Mouse (Mus musculus): ENCODE data around the gene Naaladl1. TPM values are rescaled to one million over a fixed set of nuclear protein-coding genes. Genes with fewer than 3 reads are reported as not detected.

Naaladl1 gene
- polyA plus RNA-seq, 1 experiment = 0.35 TPM

DNA sequence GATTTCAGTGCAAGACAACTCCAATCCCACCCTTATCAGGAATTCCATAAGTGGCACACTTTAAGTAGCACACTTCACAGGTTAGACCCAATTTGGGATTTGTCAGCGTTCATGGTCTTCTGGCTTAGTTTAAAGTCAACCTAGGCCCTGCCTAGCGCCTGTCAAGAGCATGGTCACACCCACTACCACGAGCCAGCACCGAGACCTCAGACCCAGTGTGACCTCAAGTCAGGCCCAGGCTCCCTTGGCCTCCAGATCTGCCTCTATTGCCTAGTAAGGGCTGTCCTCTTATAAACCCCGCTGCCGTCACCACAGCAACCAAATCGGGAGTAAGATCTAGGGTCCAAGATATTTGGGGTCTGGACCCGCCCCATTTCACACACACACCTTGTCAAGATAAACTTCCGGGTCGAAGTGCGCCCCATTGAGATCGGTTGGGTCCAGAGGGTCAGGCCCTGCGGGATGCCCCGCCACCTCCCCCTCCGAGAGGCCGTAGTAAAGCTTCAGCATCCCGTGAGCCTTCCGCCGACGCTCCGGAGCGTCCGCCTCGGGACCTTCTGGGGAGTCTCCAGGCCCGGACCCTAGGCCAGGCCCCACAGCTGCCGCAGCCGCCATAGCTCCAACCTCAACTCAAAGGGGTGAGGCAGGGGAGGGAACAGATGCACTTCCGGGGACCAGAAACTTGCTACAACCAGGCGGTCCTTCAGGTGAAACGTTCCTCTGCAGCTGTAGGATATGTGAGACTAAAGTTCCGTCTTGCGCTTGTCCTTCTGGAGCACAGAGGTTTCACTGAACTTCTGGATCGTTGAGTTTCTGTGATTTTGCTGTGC, 28.8 kb upstream of the Naaladl1 start, which contains the start of gene Vps51:
Gene Vps51, minus strand, starts transcription at position 668 of the 830 bp plus-strand sequence.
- H3K36me3 ChIP-seq (ENCODE audit: control insufficient read depth) = peaks cover 46% of the 10 kb centered on the region
- H3K4me3 ChIP-seq (replicated peaks) = peak within 1 kb of the TSS; percentile 76
- no peaks in the 10 kb centered on the region for H3K27me3 ChIP-seq (ENCODE audit: control insufficient read depth)
- H3K4me1 ChIP-seq (ENCODE audit: control insufficient read depth) = peaks cover 30% of the 10 kb centered on the region
- TF ChIP-seq TAL1 (IDR thresholded peaks at IDR 0.05; ENCODE audit: low read length) (no peak), GATA1 (IDR thresholded peaks at IDR 0.05; ENCODE audit: low read length) (no peak)
- no peaks in the 10 kb centered on the region for H3K9me3 ChIP-seq (ENCODE audit: control insufficient read depth, low read length)

DNA sequence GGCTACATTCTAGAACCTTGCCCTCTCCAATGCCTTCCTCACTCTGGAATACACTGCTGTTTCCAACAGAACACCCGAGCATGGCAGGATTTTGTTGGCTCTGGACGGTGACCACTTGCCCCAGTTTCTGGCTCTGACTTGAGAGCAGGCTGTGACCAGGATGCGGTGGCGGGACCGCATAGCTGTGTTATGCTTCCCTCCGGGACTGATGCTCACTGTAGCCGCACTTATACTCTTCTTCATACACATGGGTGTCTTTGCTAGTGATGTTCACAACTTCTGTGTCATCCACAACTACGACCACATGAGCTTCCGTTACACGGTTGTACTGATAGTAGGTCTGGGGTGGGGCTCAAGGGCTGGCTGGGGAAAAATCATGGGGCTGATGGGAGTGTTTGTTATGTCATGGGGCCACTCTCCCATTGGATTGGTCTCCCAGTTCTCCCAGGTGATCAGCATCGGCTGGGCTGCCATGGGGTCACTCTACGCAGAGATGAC, 25.6 kb upstream of the Naaladl1 start, which contains the start of gene Tmem262:
Gene Tmem262, plus strand, starts transcription at position 51 of the 498 bp plus-strand sequence.
- Histone ChIP-seq H3K4me3 (replicated peaks) (no peak within 1 kb of the TSS), H3K36me3 (ENCODE audit: control insufficient read depth) (peaks cover 46% of the 10 kb centered on the region), H3K27me3 (ENCODE audit: control insufficient read depth) (no peaks in the 10 kb centered on the region), H3K9me3 (ENCODE audit: control insufficient read depth, low read length) (no peaks in the 10 kb centered on the region), H3K4me1 (ENCODE audit: control insufficient read depth) (peaks cover 40% of the 10 kb centered on the region)
- TF ChIP-seq GATA1 (IDR thresholded peaks at IDR 0.05; ENCODE audit: low read length) (no peak), TAL1 (IDR thresholded peaks at IDR 0.05; ENCODE audit: low read length) (no peak)

DNA sequence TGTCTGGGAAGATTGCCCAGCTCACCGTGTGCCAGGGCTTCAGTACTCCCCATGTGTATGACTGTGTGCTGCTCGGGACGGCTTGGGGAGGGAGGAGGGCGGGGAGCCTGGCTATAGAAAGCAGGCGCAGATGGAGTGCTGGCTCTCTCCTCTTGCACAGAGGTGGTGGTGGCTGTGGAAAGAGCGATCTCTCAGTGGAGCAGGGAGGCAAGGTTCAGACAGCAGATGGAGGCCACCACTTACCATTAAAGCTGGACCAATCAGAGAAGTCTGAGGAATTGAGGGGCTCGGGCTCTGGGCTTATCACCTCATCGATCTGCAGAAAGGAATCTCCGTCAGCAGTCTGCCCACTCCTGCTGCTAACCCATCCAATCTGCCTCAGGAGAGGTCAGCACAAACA, 23.4 kb upstream of the Naaladl1 start, which contains the start of gene Gm28374:
Gene Gm28374, minus strand, starts transcription at position 101 of the 400 bp plus-strand sequence.
- TF ChIP-seq TAL1 (IDR thresholded peaks at IDR 0.05; ENCODE audit: low read length) (no peak), GATA1 (IDR thresholded peaks at IDR 0.05; ENCODE audit: low read length) (no peak)
- no peak within 1 kb of the TSS for H3K4me3 ChIP-seq (replicated peaks)
- peaks cover 57% of the 10 kb centered on the region for H3K36me3 ChIP-seq (ENCODE audit: control insufficient read depth)
- H3K9me3 ChIP-seq (ENCODE audit: control insufficient read depth, low read length) = no peaks in the 10 kb centered on the region
- H3K4me1 ChIP-seq (ENCODE audit: control insufficient read depth) = peaks cover 39% of the 10 kb centered on the region
- H3K27me3 ChIP-seq (ENCODE audit: control insufficient read depth) = no peaks in the 10 kb centered on the region

DNA sequence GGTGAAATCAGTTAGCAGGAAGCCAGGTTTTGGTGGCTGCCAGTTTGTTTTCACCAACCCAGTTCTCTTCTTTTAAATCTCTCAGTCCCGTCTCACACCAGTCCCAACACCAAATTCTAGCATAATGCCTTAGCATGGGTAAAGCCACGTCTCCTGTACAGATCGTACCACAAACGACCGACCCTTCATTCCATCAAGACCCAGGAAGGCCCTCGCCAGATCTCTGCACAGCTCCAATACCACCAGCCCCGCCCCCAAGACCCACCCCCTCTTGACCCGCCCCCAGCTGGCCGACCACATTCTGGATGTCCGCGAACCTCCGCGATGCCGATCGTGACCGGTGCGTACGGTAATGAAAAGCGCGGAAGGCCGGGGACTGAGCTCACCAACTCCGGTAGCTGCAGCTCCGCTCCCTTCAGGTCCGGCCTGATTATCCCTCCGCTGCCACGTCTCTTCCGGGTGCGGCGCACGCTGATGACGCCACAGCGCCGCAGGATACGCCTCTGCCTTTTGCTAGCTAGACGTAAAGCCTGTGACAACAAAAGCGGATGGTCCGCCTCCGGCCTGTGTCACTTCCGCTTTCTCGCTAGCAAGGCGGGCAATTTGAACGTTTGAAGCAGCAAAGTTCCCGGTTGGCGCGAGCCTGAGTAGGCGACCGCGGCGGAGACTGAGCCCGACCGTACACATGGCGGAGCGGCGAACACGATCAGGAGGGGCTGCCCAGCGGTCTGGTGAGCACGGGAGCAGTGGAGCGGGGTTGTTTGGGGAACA, 20.9 kb upstream of the Naaladl1 start, which contains the start of the genes Zfpl1 and Cdca5:
Gene Zfpl1, minus strand, starts transcription at position 479 of the 771 bp plus-strand sequence.
Gene Cdca5, plus strand, starts transcription at position 506 of the 771 bp plus-strand sequence.
- Histone ChIP-seq H3K4me3 (replicated peaks) (peak within 1 kb of the TSS; percentile 76), H3K9me3 (ENCODE audit: control insufficient read depth, low read length) (no peaks in the 10 kb centered on the region), H3K4me1 (ENCODE audit: control insufficient read depth) (peaks cover 48% of the 10 kb centered on the region), H3K27me3 (ENCODE audit: control insufficient read depth) (no peaks in the 10 kb centered on the region), H3K36me3 (ENCODE audit: control insufficient read depth) (peaks cover 82% of the 10 kb centered on the region)
- TF ChIP-seq TAL1 (IDR thresholded peaks at IDR 0.05; ENCODE audit: low read length) (no peak), GATA1 (IDR thresholded peaks at IDR 0.05; ENCODE audit: low read length) (no peak)

DNA sequence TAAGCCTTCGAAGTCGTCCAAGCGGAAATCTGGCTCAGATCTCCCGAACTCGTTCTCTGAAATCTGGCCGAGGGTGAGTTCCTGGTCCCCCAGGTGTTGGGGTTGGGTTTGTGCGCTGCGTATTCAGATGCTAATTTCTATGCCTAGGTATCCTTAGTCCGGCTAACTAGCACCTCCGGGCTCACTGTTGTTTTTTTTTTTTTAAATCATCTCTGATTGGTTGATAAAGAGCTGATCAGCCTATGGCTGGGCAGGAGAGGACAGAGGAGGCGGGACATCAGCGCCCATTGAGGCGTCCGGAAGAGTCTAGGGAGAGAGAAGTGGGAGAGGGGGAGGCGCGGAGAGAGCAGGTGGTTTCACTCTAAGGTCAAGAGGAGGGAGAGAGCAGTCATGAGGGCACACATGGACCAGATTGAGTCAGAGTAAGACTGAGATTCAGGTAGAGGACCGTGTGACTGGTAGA, 20.1 kb upstream of the Naaladl1 start:
- H3K27me3 ChIP-seq (ENCODE audit: control insufficient read depth) = no peaks in the 10 kb centered on the region
- TF ChIP-seq TAL1 (IDR thresholded peaks at IDR 0.05; ENCODE audit: low read length) = no peak
- no peak for TF ChIP-seq GATA1 (IDR thresholded peaks at IDR 0.05; ENCODE audit: low read length)
- peaks cover 55% of the 10 kb centered on the region for H3K4me1 ChIP-seq (ENCODE audit: control insufficient read depth)
- H3K36me3 ChIP-seq (ENCODE audit: control insufficient read depth) = peaks cover 82% of the 10 kb centered on the region
- H3K4me3 ChIP-seq (replicated peaks) = peak overlapping the region; percentile 76
- H3K9me3 ChIP-seq (ENCODE audit: control insufficient read depth, low read length) = no peaks in the 10 kb centered on the region

DNA sequence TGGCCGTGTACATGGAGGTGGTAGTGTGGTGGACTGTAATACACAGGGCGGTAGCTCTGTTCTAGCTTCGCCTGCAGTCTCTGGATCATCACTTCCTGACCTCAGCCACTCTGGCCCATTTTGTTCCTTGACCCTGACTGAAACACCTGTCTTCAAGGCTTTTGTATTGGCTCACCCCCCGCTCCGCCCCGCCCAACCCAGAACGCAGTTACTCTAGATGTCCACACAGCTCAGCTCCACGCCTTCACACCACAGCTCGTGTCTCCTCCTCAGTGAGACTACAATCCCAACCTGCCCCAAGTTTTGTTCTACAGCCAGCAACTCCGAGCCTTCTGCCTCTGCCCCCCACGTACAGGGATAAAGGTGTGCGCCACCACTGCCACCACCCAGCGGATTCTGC, 16.7 kb upstream of the Naaladl1 start:
- Histone ChIP-seq H3K9me3 (ENCODE audit: control insufficient read depth, low read length) (no peaks in the 10 kb centered on the region), H3K36me3 (ENCODE audit: control insufficient read depth) (peaks cover 84% of the 10 kb centered on the region), H3K4me3 (replicated peaks) (no peak overlapping the region), H3K4me1 (ENCODE audit: control insufficient read depth) (peaks cover 58% of the 10 kb centered on the region), H3K27me3 (ENCODE audit: control insufficient read depth) (no peaks in the 10 kb centered on the region)
- TF ChIP-seq TAL1 (IDR thresholded peaks at IDR 0.05; ENCODE audit: low read length) (no peak), GATA1 (IDR thresholded peaks at IDR 0.05; ENCODE audit: low read length) (no peak)

DNA sequence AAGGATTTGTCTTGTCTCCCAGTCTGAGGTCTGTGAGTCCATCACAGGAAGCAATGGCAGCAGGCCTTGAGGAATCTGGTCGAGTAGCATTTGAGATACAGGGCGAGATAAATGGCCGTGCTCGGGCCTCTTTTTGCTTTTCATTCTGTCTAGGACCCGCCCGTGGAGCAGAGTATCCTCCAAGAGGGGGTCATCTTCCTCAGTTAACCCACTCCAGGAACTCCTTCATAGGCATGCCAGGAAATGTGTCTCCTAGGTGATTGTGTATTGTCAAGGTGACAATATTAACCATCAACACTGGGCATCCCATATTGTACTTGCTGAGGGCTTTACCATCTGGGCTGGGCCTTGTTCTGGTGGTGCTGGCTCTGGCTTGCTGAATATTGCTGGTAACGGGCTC, 11.5 kb upstream of the Naaladl1 start, which contains the start of gene AC131692.1:
Gene AC131692.1, plus strand, starts transcription at position 301 of the 400 bp plus-strand sequence.
- no peaks in the 10 kb centered on the region for H3K9me3 ChIP-seq (ENCODE audit: control insufficient read depth, low read length)
- H3K27me3 ChIP-seq (ENCODE audit: control insufficient read depth) = no peaks in the 10 kb centered on the region
- TF ChIP-seq GATA1 (IDR thresholded peaks at IDR 0.05; ENCODE audit: low read length) (no peak), TAL1 (IDR thresholded peaks at IDR 0.05; ENCODE audit: low read length) (no peak)
- H3K4me1 ChIP-seq (ENCODE audit: control insufficient read depth) = peaks cover 18% of the 10 kb centered on the region
- peaks cover 98% of the 10 kb centered on the region for H3K36me3 ChIP-seq (ENCODE audit: control insufficient read depth)
- no peak within 1 kb of the TSS for H3K4me3 ChIP-seq (replicated peaks)

DNA sequence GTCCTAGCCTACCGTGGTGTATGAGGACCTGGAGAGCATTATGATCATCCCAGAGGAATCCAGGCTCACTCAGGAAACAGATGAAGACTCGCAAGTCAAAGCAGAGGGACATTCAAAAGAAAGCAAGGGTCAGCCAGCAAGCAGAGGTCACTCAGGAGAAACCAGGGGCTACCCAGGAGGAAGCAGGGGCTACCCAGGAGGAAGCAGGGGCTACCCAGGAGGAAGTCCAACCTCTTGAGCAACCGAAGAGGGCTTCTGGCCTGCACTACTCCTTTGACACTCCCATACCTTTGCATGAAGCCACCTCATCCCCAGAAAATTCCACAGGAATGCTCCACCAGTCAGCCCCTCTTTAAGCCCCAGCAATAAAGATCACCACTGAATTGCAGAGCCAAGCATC, 7.7 kb upstream of the Naaladl1 start:
- peaks cover 25% of the 10 kb centered on the region for H3K4me1 ChIP-seq (ENCODE audit: control insufficient read depth)
- H3K27me3 ChIP-seq (ENCODE audit: control insufficient read depth) = no peaks in the 10 kb centered on the region
- H3K4me3 ChIP-seq (replicated peaks) = no peak overlapping the region
- peaks cover 75% of the 10 kb centered on the region for H3K36me3 ChIP-seq (ENCODE audit: control insufficient read depth)
- no peaks in the 10 kb centered on the region for H3K9me3 ChIP-seq (ENCODE audit: control insufficient read depth, low read length)
- TF ChIP-seq GATA1 (IDR thresholded peaks at IDR 0.05; ENCODE audit: low read length) (no peak), TAL1 (IDR thresholded peaks at IDR 0.05; ENCODE audit: low read length) (no peak)
